Mouse (Mus musculus): ENCODE data around the gene Dgkh. TPM values are rescaled to one million over a fixed set of nuclear protein-coding genes. Genes with fewer than 3 reads are reported as not detected.
A peak's percentile ranks its signal among the peaks of the same experiment; 100 is the strongest.

Dgkh gene
- polyA plus RNA-seq, 1 experiment from 2014 or later = 1.2 TPM

GRCm38 (mm10) chr14:78528461-78529425 is 203.8 kb downstream of the Dgkh start:
- H3K4me2 ChIP-seq = peak overlapping the region; percentile 17; the same call in 1 of the 2 replicates
- DNase-seq (ENCODE audit: low spot score) = no peak
- H3K27me3 ChIP-seq (replicated peaks; ENCODE audit: control insufficient read depth, insufficient read depth, low read length) = no peaks in the 10 kb centered on the region
- H3K36me3 ChIP-seq (ENCODE audit: control insufficient read depth, insufficient read depth, low read length) = no peaks in the 10 kb centered on the region
- peak overlapping the region; percentile 32; the same call in 1 of the 2 replicates for H3K27ac ChIP-seq (ENCODE audit: low read depth, low read length)
- H3K9ac ChIP-seq (ENCODE audit: low read depth, low read length) = no peak overlapping the region
- ATAC-seq (replicated peaks; ENCODE audit: low FRiP score) = no peak
- 77% methylated on average over 8 of the region's 8 CpGs for WGBS
- H3K4me3 ChIP-seq (ENCODE audit: low read depth, low read length) = no peak overlapping the region
- no peaks in the 10 kb centered on the region for H3K9me3 ChIP-seq (ENCODE audit: control insufficient read depth, low read length)
- H3K4me1 ChIP-seq (replicated peaks; ENCODE audit: control insufficient read depth, insufficient read depth, low read length) = peaks cover 30% of the 10 kb centered on the region

GRCm38 (mm10) chr14:78526907-78527306 is 205.7 kb downstream of the Dgkh start:
- no peaks in the 10 kb centered on the region for H3K27me3 ChIP-seq (replicated peaks; ENCODE audit: control insufficient read depth, insufficient read depth, low read length)
- no peak for ATAC-seq (replicated peaks; ENCODE audit: low FRiP score)

DNA sequence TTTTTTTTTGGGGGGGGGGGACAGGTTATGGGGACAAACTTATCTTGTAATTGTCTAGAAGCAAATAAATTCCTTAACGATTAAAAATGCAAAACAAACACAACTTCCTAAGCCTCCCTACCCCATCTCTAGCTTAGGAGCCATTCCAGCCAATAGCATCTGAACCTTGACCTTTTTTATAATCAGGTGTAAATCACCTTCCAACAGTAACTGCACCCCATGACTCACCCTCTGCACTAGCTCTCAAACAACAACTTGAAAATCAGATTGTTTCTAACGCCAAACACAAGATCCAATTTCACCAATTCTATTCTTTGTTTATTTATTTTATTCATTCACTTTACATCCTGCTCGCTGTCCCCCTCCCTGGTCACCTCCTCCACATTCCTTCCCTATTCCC is 206.1 kb downstream of the Dgkh start:
- no peak for DNase-seq (ENCODE audit: low spot score)
- Histone ChIP-seq H3K4me3 (ENCODE audit: low read depth, low read length) (no peak overlapping the region), H3K4me2 (no peak overlapping the region), H3K27ac (ENCODE audit: low read depth, low read length) (no peak overlapping the region), H3K36me3 (ENCODE audit: control insufficient read depth, insufficient read depth, low read length) (no peaks in the 10 kb centered on the region), H3K9me3 (ENCODE audit: control insufficient read depth, low read length) (no peaks in the 10 kb centered on the region), H3K4me1 (replicated peaks; ENCODE audit: control insufficient read depth, insufficient read depth, low read length) (peaks cover 25% of the 10 kb centered on the region), H3K9ac (ENCODE audit: low read depth, low read length) (no peak overlapping the region), H3K27me3 (replicated peaks; ENCODE audit: control insufficient read depth, insufficient read depth, low read length) (no peaks in the 10 kb centered on the region)
- ATAC-seq (replicated peaks; ENCODE audit: low FRiP score) = no peak
- WGBS = 67% methylated on average over 3 of the region's 3 CpGs

More at GRCm38 (mm10) chr14:78526907-78527306, 205.7 kb downstream of the Dgkh start:
- Histone ChIP-seq H3K9ac (ENCODE audit: low read depth, low read length) (no peak overlapping the region), H3K4me3 (ENCODE audit: low read depth, low read length) (no peak overlapping the region), H3K4me2 (no peak overlapping the region), H3K9me3 (ENCODE audit: control insufficient read depth, low read length) (no peaks in the 10 kb centered on the region), H3K27ac (ENCODE audit: low read depth, low read length) (no peak overlapping the region), H3K4me1 (replicated peaks; ENCODE audit: control insufficient read depth, insufficient read depth, low read length) (peaks cover 26% of the 10 kb centered on the region), H3K36me3 (ENCODE audit: control insufficient read depth, insufficient read depth, low read length) (no peaks in the 10 kb centered on the region)
- 84% methylated on average over 6 of the region's 6 CpGs for WGBS
- DNase-seq (ENCODE audit: low spot score) = no peak

DNA sequence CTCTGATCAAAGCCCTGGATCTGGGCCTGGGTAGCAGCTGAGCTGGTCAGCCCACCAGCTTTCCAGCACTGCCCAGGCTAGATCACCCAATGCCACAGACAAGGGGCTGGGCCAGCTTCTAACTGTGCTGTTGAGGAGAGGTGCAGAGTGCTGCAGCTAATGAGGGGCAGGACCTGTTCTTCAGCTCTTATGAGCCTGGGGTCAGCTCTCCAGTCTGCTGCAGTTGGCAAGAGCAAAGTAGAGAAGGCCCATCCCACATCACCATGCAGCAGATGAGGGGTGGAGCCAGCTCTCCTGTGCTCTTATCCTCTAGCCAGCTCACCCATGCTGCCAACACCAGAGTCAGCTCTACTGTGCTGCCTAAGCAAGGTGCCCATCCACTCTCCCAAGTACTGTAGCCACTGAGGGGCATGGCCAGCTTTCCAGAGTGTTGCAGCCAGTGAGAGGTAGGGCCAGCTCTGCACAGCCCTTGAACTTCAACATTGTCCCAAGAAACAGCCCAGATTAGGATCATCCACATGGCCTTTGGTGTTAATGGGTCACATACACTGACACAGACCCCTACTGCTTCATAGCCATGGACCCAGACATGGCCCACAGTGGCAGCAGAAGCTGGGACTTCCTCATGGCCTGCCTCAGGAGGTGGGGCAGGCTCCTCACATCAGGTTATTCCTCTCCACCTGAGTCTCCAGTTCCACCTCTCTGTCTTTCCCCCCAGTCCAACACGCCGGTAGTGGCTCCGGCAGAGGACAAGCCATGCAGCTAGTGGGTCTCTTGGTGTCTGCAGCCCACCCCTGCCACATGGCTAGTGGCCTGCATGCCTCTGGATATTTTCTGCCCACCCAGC is 206.7 kb downstream of the Dgkh start:
- H3K27ac ChIP-seq (ENCODE audit: low read depth, low read length) = no peak overlapping the region
- no peaks in the 10 kb centered on the region for H3K9me3 ChIP-seq (ENCODE audit: control insufficient read depth, low read length)
- no peaks in the 10 kb centered on the region for H3K27me3 ChIP-seq (replicated peaks; ENCODE audit: control insufficient read depth, insufficient read depth, low read length)
- ATAC-seq (replicated peaks; ENCODE audit: low FRiP score) (peak; percentile 72), DNase-seq (ENCODE audit: low spot score) (no peak)
- 76% methylated on average over 3 of the region's 3 CpGs for WGBS
- H3K4me2 ChIP-seq = no peak overlapping the region
- no peak overlapping the region for H3K4me3 ChIP-seq (ENCODE audit: low read depth, low read length)
- H3K36me3 ChIP-seq (ENCODE audit: control insufficient read depth, insufficient read depth, low read length) = no peaks in the 10 kb centered on the region
- no peak overlapping the region for H3K9ac ChIP-seq (ENCODE audit: low read depth, low read length)
- peaks cover 25% of the 10 kb centered on the region for H3K4me1 ChIP-seq (replicated peaks; ENCODE audit: control insufficient read depth, insufficient read depth, low read length)

DNA sequence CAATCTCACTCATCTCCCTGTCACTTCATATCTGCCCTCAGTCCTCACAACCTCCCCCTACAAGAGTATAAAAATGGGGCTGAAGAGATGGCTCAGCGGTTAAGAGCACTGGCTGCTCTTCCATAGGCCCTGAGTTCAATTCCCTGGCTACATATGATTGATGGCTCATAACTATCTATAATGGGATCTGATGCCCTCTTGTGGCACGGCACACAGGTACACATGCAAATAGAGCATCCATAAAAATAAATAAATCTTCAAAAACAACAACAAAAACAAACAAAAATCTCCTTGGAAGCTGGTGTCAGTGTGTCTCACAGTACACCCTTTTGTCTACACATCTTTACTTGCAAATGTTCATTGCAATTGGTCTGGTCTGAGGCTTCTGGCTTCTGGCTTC is 207.5 kb downstream of the Dgkh start:
- H3K4me3 ChIP-seq (ENCODE audit: low read depth, low read length) = no peak overlapping the region
- H3K4me1 ChIP-seq (replicated peaks; ENCODE audit: control insufficient read depth, insufficient read depth, low read length) = peaks cover 25% of the 10 kb centered on the region
- H3K9ac ChIP-seq (ENCODE audit: low read depth, low read length) = no peak overlapping the region
- H3K4me2 ChIP-seq = no peak overlapping the region
- WGBS = 86% methylated on average over 2 of the region's 2 CpGs
- H3K27ac ChIP-seq (ENCODE audit: low read depth, low read length) = no peak overlapping the region
- H3K36me3 ChIP-seq (ENCODE audit: control insufficient read depth, insufficient read depth, low read length) = no peaks in the 10 kb centered on the region
- no peak for ATAC-seq (replicated peaks; ENCODE audit: low FRiP score)
- no peaks in the 10 kb centered on the region for H3K27me3 ChIP-seq (replicated peaks; ENCODE audit: control insufficient read depth, insufficient read depth, low read length)
- H3K9me3 ChIP-seq (ENCODE audit: control insufficient read depth, low read length) = no peaks in the 10 kb centered on the region
- DNase-seq (ENCODE audit: low spot score) = no peak

GRCm38 (mm10) chr14:78510713-78511112 is 221.9 kb downstream of the Dgkh start:
- Histone ChIP-seq H3K4me3 (ENCODE audit: low read depth, low read length) (no peak overlapping the region), H3K36me3 (ENCODE audit: control insufficient read depth, insufficient read depth, low read length) (peaks cover 38% of the 10 kb centered on the region), H3K4me2 (no peak overlapping the region), H3K4me1 (replicated peaks; ENCODE audit: control insufficient read depth, insufficient read depth, low read length) (no peaks in the 10 kb centered on the region), H3K9me3 (ENCODE audit: control insufficient read depth, low read length) (no peaks in the 10 kb centered on the region), H3K27me3 (replicated peaks; ENCODE audit: control insufficient read depth, insufficient read depth, low read length) (no peaks in the 10 kb centered on the region), H3K27ac (ENCODE audit: low read depth, low read length) (no peak overlapping the region), H3K9ac (ENCODE audit: low read depth, low read length) (no peak overlapping the region)
- DNase-seq (ENCODE audit: low spot score) = no peak
- 88% methylated on average over 9 of the region's 9 CpGs for WGBS
- 0 out of 2 replicates have a peak, but pooled peaks have one; percentile 63 for ATAC-seq (replicated peaks; ENCODE audit: low FRiP score)

DNA sequence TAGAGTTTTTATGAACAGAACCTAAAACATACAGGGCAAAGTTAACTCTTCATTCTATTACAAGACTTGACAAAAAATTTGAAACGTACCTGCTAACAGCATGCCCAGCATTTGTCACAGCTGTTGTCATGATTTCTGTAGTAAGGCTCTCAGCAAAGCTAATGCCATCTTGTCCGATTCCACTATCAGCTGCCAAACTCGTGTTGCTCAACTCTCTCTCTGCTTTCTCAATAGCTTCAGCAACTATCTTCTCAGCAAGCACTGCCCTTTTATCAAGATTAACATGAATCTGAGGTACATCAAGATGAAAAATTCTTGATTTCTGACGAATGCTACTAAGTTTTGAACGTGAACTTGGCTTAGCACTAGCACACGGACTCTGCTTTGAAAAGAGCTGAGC is 222.8 kb downstream of the Dgkh start:
- DNase-seq (ENCODE audit: low spot score) = no peak
- no peak overlapping the region for H3K4me3 ChIP-seq (ENCODE audit: low read depth, low read length)
- H3K27me3 ChIP-seq (replicated peaks; ENCODE audit: control insufficient read depth, insufficient read depth, low read length) = no peaks in the 10 kb centered on the region
- WGBS = 84% methylated on average over 6 of the region's 6 CpGs
- ATAC-seq (replicated peaks; ENCODE audit: low FRiP score) = no peak
- H3K27ac ChIP-seq (ENCODE audit: low read depth, low read length) = no peak overlapping the region
- no peak overlapping the region for H3K9ac ChIP-seq (ENCODE audit: low read depth, low read length)
- H3K9me3 ChIP-seq (ENCODE audit: control insufficient read depth, low read length) = no peaks in the 10 kb centered on the region
- H3K4me1 ChIP-seq (replicated peaks; ENCODE audit: control insufficient read depth, insufficient read depth, low read length) = no peaks in the 10 kb centered on the region
- no peak overlapping the region for H3K4me2 ChIP-seq
- H3K36me3 ChIP-seq (ENCODE audit: control insufficient read depth, insufficient read depth, low read length) = peaks cover 41% of the 10 kb centered on the region
